Mouse (Mus musculus) cerebellum, postnatal 4 days (tissue): Measurements from ENCODE around the gene Nr3c2.

Experiments
- DNase-seq, 2 experiments: peaks; one replicate each; pipeline ENCODE4 v3.0.0; 2022; ENCODE audit warnings: low spot score in 2 of 2, mixed read lengths in 1 of 2

Gene Nr3c2

DNA sequence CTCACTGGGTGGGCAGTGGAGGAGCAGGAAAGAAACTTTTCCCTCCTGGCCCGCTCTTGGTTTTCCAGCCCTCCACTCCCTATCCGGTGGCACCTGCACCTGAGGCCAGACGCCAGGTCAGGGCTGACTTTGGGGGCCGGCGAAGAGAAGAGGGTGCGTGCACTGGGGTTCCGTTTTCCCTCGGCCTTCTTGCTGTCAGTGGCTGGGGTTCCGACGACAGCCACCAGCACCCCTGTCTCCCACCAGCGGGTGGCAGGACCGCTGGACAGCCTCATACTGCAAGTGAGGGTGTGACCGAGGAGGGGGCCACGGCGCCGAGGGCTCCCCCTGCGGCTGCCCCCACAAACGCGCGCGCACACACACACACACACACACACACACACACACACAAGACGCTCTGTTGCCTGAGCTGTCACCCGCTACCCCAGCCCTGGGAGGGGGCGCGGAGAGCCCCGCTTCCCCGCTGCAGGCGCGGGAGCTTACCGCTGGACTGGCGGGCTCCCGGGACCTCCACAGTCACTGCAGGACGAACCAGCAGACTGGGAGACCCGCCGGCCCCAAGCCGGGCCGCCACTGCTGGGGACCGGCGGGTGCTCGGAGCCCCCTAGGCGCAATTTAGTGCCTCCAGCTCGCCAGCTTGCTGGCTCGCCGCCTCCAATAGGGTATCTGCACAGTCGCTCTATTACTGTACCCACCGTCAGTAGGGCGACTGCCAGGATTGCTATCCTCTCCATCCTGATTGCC is at the start of gene Nr3c2:
Nr3c2 (plus strand) TSS at position 32 of the 744 bp plus-strand sequence.
- DNase-seq = peak in 1 of 2 experiments; percentile 23

DNA sequence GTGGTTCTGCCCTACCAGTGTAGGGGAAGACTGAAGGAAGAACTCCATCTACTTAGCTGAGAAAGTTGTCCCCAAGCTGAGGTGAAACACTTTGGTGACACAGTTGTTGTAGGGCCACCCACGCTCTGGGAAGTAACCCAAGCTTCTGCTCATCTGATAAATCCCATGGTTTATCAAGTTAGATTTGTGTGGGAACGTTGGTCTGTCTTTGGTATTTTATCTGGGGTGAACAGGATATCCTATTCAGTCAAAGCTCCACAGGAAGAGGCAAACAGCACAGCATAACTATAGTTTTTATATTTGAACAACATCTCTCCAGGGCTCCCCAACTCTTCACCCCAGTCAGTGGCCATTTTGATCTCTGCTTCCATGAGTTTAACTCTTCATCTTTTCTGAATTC is 40.7 kb upstream of the Nr3c2 start:
- no peak for DNase-seq

DNA sequence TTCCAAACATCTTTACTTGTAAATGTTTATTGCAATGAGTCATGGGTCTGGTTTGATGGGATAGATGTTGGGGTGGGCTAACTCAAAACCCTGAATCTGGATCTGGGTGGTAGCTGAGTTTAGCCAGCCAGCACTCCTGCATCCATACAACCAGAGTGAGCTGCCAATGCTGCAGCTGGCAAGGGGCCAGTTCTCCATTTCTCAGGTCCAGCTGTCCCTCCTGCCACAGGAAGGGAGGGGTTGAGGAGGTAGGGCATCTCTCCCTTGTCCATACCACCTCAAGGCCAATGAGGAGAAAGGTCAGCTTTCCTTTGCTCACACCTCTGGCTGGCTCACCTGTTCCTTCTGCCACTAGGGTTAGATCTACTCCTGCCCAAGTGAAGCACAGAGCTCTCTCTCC is 39.5 kb upstream of the Nr3c2 start:
- DNase-seq = peak in 1 of 2 experiments; percentile 22

DNA sequence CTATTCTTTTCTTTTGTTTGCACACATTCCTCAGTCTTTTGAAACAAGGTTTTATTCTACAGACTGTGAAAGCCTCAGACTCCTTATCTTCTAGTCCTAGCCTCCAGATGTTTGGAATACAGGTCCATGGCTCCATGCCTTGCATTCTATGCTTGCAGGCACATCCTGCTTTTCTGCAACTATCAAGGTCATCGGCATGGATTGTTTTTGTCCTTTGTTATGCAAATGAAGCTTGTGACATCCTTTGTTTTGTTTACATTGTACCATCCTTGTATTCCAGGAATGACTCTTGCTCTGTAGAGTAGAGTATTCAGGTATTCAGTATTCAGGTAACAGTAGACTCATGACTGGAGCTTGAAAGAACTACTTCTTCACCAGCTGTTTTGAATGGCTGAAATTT is 36.2 kb upstream of the Nr3c2 start:
- DNase-seq = no peak

DNA sequence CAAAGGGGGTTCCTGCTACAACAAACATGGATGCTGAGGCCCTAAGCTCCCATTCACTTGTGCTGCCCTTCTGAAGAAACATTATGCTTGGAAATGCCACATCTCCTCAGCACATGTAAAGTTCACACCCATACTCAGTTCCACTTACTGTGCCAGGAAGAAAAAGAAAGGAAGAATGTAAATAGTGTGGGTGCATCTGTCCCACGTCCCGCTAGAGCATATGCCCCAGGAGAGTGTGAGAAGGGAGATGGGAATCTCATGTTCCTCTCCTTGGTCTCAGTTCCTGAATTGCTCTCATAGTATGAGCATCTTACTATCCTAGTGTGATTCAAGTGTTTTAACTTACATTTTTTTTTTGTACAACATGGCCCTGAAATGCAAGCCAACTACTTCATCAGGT is 22.4 kb upstream of the Nr3c2 start:
- no peak for DNase-seq

DNA sequence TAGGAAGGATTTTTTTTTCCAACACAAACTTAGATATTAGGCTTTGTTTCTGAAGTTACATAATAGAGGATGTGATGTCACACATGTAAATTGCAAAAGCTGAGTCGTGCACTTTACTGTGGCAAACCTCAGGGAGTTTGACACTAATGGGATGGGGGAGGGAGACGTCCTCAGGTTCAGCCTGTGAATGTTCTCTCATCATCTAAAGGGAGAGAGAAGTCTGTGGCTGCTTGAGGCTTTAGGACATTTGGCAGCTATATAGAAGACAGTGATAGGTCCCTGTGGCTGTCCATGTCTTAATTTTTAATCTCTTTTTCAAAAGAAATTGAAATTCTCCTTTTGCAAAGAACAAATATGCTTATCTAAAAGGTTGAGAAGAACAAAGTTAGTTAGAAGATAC is 2.2 kb upstream of the Nr3c2 start:
- no peak for DNase-seq

DNA sequence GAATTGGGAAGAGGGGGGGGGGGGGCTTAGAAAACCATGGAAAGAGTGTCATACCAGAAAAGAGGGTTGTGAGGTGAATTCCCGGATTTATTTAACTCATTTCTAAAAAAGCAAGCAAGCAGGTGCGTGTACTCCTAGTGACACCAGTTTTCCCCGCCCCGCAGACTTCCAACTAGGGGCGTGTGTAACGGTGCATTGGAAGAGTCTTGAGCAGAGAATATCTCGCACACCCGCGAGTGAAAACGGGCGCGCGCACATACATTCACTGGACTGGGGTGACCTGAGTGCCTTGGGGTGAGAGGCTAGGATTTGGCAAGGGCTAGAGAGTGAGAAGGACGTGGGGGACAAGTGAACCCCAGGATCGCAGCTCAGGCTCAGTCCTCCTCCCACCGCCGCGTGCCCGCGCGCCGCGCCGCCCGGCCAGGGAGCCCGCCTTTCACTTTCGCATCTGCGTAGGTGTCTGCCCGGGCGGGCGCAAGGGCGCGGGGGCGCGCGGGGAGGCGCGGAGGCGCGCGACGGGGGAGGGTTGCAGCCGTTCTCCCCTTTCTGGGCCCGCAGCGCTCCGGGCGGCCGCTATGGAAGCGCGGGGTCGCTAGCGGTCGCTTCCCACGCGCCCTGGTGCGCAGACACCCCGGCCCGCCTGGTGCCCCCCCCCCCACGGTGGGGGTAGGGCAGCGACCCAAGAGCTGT is 376 bp upstream of the Nr3c2 start:
- peak; percentile 43 to 53 for DNase-seq

DNA sequence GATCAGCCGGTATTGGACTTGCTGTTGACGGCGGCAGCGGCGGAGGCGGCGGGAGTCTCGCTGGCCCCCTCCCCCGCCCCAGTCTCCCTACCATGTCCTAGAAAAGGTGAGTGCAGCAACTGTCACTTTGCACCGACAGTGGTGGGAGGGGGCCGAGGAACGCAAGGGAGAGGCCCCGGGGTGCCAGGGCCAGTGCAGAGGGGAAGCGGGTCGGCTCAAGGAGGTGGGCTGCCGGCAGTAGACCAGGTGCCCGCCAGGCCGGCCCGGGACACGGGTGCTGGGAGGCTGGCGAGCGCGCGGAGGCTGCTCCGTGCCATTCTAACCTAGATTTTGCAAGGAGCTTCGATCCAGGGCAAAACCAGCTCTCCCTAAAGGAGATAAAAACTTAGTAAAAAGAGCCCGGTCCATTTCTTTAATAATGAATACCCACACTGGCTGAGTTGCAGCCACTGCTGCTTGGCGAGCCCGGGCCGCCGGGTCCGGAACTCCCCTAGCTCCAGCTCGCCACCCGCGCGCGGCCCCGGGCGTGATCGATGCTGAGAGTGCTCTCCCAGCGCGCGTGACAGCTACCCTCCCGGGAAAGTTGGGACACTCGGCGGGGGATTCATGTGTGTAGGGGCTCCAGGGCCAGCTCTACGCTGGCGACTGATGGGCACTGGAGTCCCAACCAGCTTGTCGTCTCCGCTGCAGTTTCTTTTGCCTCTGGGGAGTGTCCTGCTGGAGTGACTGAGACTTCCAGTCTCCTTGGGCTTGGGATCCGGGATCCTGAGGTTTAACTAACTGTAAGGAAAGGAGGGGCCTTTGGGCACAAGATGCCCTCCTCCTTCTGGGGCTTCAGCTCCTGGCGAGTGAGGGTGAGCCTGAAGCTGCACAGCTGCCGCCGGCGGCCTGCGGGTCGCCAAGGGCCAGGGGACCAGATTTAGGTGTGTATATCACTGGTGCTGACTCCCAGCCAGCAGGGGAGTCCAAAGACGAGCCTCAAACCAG is 1.2 kb downstream of the Nr3c2 start:
- DNase-seq = peak in 1 of 2 experiments; percentile 20

DNA sequence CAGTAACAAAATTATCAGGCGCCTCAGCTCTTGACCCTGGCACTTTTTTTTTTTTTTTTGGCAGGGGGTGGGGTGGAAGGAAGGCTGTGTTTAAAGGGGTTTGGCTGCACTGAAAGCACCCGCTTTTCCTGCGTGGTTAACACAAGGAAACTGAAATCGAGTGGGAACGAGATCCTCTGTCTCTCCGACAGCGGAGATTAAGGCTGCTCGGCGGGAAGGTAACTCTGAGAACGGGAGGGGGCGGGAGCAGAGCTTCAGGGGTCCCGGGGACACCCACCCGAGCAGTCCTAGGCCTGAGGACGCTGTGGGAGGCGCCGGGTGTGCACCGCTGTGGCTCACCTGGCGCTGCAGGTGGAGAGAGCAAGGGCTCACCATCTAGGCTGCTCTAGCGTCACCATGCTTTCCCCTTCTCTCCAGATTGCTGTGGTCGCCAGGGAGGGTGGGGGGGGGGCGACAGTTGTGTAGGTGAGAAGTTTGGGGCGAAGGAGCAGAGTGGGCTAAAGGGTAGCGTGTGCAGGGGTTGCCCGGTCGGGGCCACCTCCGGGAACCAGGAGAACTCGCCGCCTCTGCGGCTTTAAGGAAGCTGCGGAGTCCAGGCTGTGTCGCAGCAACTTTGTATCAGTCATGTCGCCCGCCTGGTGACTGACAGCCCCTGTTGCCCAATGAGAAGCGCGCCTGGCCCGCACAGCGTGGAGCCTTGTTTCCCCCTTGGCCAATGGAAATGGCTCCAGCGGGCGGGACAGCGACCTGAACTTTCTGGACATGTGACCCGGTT is 2.4 kb downstream of the Nr3c2 start:
- peak; percentile 91 to 96 for DNase-seq

DNA sequence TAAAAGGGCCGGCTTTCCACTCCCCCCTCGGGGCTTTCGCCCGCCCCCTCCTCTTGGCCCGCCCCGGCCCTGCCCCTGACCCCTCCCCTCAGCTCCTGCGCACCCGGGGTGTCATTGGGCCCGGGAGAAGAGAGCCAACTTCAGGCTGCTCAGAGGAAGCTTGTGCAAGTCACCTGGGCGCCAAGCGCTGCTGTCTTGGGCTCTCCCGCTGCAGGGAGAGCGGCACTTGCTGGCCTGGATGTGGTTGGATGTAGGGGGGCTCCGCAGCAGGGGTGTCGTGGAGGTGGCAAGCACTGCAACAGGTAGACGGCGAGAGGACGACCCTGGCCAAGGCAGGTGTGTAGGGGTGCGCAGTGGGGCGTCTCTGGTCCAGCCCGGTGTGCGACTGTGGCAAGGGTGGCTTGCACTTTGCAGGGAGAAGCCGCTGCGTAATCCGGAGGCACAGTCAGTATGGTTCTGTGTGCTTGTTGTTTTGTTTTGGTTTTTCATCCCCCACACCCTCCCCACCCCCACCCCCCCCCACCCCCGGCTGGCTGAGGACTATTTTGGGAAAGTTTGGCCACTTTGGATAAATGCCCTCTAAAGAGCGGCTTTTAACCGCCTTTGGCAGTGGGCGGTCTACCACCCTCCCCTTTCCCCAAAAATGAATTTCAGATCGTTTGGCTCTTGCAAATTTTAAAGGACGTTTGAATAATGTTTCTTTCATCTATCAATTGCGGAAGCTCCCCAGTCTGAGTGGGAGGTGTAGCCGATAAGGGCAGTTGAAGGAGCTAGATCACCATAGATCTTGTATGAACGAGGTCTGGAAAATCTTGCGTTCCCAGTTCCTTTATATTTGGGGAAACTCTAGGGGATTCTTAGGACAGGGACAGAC is 3.2 kb downstream of the Nr3c2 start:
- DNase-seq = no peak

DNA sequence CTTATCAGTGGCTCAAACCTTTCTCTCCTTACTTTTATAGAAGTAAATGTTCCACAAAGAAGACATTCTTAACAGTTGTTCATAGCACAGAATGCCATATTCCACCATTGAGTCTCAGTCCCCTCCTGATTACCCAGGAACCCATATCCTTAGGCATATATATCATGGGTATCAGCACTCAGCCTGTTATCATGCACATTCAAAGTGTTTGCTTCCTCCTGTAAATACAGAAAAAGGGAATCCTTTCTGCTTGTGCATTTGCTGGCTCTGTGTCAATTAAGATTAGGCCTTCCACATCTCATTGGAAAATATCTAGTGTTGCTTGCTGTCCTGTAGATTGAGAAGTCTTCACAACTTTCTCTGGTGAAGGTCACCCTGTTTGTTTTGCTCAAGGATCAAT is 12.0 kb downstream of the Nr3c2 start:
- DNase-seq = no peak

DNA sequence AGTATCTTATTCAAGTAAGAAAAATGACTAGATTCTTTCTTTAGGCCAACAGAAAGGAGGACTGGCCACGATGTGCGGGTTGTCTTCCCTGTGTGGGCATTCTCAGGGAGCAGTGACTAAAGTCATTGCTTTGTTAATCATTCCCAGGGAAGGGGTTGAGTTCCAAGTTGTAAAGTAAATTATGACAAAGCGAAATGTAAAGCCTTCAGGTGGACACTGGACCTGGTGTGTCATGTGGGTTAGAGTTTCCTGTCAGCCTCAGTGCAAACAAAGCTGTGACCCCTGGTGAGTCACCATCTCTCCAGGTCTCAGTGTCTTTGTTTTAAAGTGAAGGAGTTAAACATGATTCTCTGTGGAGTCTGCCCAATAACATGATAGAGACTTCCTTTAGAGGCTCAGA is 13.4 kb downstream of the Nr3c2 start:
- no peak for DNase-seq

DNA sequence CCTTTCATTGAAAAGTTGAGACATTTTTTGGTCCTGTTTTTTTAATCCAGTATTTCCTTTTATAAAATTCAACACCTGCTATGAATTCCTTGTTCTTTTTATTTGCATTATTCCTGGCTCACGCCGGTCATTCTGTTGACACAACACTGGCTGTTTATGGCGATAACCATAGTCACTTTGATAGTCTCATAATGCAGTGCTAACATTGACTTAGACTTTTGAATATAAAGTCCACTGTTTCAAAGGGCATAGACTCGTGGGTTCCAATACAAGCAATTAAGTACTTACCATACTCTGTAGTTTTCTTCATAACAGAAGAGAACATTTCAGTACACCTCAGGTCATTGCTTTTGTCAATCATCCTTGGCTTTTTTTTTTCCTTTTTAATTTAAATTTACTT is 14.0 kb downstream of the Nr3c2 start:
- DNase-seq = no peak

DNA sequence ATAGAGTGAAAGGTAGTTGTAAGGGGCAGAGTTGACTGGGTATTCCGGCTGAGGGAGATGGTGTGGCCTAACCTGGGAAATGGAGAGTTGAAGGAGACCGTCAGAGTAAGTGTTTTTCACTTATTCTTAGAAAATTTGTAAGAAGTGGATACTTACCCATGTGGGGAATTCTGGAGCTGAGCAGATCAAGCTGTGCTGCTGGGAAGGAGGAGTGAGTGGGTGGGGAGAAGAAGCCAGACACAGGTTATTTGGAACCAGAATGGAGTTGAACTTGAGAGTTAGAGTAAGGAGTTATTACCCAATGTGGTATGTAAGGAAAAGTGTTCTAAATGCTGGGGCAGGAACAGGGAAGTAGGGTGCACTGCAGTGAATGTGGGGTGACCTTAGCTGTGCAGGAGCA is 16.0 kb downstream of the Nr3c2 start:
- DNase-seq = no peak

DNA sequence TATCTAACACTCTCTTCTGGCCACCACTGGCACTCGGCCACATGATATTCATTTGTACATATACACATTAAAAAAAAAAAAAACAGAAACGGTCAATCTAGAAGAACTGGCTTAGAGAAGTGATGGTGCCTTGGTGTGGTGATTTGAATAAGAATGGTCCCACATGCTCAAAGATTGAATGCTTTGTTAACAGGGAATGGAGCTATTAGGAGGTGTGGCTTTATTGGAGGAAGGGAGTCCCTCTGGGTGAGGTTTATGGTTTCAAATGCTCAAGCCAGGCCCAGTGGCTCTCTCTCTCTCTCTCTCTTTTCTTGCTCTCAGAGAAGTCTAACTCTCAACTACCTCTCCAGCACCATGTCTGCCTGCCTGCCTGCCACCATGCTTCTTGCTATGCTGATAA is 20.3 kb downstream of the Nr3c2 start:
- no peak for DNase-seq

DNA sequence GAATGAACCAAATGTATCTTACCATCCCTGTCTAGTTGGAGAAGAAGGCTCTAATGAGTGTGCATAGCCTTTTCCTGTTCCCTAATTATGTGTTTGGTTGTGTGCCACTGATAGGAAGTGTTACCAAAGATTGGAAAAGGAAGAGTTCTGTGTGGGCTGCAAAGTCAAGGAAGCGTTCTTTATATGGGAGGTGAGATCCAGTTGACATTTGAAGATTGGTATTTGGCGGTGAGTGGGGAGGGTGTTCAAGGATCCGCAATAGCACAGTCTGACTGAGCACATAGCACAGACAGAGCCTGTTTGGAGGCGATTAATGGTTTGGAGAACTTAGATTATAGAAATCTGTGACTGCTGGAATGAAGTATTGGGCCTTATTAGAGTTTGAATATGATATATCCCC is 24.9 kb downstream of the Nr3c2 start:
- DNase-seq = no peak

DNA sequence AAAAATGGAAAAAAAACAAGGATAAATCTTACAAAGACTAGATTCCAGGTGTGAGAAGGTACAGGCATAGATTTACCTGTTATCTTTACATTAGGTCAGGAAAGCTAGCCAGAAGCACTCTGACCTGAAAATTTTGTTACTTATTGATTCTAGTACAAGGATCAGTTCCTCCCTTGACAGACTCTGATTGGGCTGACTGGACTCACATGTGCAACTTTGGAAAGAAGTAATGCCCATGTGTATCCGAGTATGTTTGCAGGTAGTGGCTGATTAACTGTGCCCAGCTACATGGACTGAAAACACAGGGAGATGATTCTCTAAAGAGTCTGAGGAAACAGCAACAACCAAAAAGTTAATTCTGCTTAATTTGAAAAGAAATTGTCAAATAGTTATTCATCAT is 29.1 kb downstream of the Nr3c2 start:
- no peak for DNase-seq

DNA sequence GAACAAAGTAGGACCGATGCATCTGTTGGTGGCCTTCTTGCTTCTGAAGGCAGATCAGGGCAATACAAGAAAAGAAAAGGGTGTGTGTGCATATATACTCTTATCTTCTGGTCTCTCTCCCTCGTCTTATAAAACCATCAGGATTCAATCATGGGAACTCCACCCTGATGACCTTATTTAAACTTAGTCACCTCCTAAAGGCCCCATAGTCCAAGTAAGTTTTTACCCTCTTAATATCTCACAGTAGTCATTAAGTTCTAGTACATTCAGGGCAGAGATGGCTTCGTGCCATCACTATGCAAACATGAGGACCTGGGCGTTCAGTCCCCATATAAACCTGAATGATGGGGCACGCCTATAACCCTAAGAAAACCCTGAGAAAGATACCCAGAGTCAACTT is 29.6 kb downstream of the Nr3c2 start:
- no peak for DNase-seq

DNA sequence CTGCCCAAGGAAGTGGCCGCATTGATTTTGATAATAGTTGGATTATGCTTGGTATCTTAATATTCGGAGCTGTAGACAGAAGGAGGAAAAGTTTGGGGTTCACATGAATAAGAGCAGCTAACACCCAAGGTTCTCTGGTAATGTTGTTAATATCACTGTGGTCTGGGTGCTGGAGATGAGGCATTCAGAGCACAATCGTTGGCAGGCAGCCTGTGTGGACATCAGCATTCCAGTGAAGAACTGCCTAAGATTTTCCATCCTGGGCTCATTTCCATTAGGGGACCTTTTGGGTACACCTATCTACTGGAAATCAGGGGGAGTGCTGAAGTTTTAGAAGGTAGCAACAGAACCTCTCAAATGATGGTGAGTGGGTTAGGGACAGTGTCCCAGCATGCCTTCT is 65.8 kb downstream of the Nr3c2 start:
- DNase-seq = no peak

DNA sequence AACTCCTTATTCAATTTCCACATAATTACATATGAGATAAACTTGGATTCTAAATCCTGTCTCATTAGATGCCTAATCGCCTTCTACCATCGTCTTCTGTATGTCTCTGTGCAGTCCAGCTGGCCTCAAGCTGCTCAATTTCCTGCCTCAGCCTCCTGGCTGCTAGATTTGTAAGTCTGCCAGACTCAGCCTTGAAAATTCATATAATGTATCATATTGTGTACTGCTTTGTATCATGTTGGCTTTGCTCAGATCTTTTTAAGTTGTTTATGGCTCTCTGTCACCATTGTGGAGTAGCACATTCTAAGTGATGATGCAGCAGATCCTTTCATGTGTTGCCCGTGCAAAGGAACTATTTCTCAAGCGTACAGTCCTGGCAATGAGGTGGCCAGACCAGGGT is 71.9 kb downstream of the Nr3c2 start:
- DNase-seq = no peak
